Mouse (Mus musculus) myocyte (in vitro differentiated cells): ENCODE results near the gene Ucn2. TPM values are rescaled to one million over a fixed set of nuclear protein-coding genes. Genes with fewer than 3 reads are reported as not detected.
A peak's percentile ranks its signal among the peaks of the same experiment; 100 is the strongest.

Experiments
- H3K27me3 ChIP-seq: one replicate; pipeline ENCODE4 v1.6.1; 2011; ENCODE audit not compliant: control insufficient read depth, insufficient read depth, insufficient read length
- H3K36me3 ChIP-seq: one replicate; pipeline ENCODE4 v1.6.1; 2011; ENCODE audit not compliant: control insufficient read depth, insufficient read depth
- H3K4me2 ChIP-seq: one replicate; pipeline ENCODE4 v1.6.1; 2011; ENCODE audit warnings: low read depth, control low read depth
- H3K4me3 ChIP-seq: one replicate; pipeline ENCODE4 v1.5.1; 2011; ENCODE audit warnings: mild to moderate bottlenecking, control low read depth, moderate library complexity
- H3K79me2 ChIP-seq: one replicate; pipeline ENCODE4 v1.6.1; 2011; ENCODE audit not compliant: control insufficient read depth, insufficient read depth
- H3ac ChIP-seq: one replicate; pipeline ENCODE4 v1.6.1; 2011; ENCODE audit not compliant: control insufficient read depth, insufficient read length
- CEBPB ChIP-seq: IDR thresholded peaks from 2 replicates; pipeline ENCODE4 v1.6.1; 2011; ENCODE audit warnings: mild to moderate bottlenecking, moderate library complexity; ENCODE audit not compliant: poor library complexity, insufficient read depth, severe bottlenecking
- E2F4 ChIP-seq: IDR thresholded peaks from one replicate; pipeline ENCODE4 v1.6.1; 2011; ENCODE audit warnings: mild to moderate bottlenecking, control low read depth, moderate library complexity; ENCODE audit not compliant: insufficient read depth
- MAX ChIP-seq: IDR thresholded peaks from one replicate; pipeline ENCODE4 v1.6.1; 2011; ENCODE audit warnings: low read depth, mild to moderate bottlenecking, control low read depth
- MYOD1 ChIP-seq, 3 experiments: IDR thresholded peaks; one replicate each; pipeline ENCODE4 v1.6.1; 2011; ENCODE audit warnings: control low read depth in 2 of 3, low read depth in 2 of 3, mild to moderate bottlenecking in 2 of 3, moderate library complexity in 1 of 3; ENCODE audit not compliant: insufficient read length in 2 of 3, control insufficient read depth in 1 of 3
- MYOG ChIP-seq, 3 experiments: IDR thresholded peaks; one replicate each; pipeline ENCODE4 v1.6.1; 2011; ENCODE audit warnings: control low read depth in 2 of 3, low read depth in 2 of 3, mild to moderate bottlenecking in 2 of 3; ENCODE audit not compliant: insufficient read length in 2 of 3, control insufficient read depth in 1 of 3, insufficient read depth in 1 of 3
- POLR2A ChIP-seq: IDR thresholded peaks from one replicate; pipeline ENCODE4 v1.6.1; 2011; ENCODE audit warnings: low read depth, mild to moderate bottlenecking, control low read depth, moderate library complexity; ENCODE audit not compliant: insufficient read length
- POLR2AphosphoS2 ChIP-seq: IDR thresholded peaks from one replicate; pipeline ENCODE4 v1.6.1; 2011; ENCODE audit warnings: low read depth, control low read depth; ENCODE audit not compliant: insufficient read length
- REST ChIP-seq: IDR thresholded peaks from one replicate; pipeline ENCODE4 v1.6.1; 2011; ENCODE audit warnings: mild to moderate bottlenecking, control low read depth, moderate library complexity; ENCODE audit not compliant: insufficient read depth, insufficient read length
- SRF ChIP-seq: IDR thresholded peaks from one replicate; pipeline ENCODE4 v1.6.1; 2011; ENCODE audit warnings: low read depth; ENCODE audit not compliant: control insufficient read depth, insufficient read length
- TCF12 ChIP-seq: IDR thresholded peaks from one replicate; pipeline ENCODE4 v1.6.1; 2011; ENCODE audit warnings: mild to moderate bottlenecking, control low read depth; ENCODE audit not compliant: poor library complexity, insufficient read depth, severe bottlenecking
- TCF3 ChIP-seq: IDR thresholded peaks from one replicate; pipeline ENCODE4 v1.6.1; 2011; ENCODE audit warnings: low read depth, control low read depth; ENCODE audit not compliant: insufficient read length
- USF1 ChIP-seq: IDR thresholded peaks from one replicate; pipeline ENCODE4 v1.6.1; 2011; ENCODE audit warnings: low read depth, mild to moderate bottlenecking, control low read depth, moderate library complexity
- polyA plus RNA-seq: library from polyadenylated mRNA; unstranded; fragments of >200 nt; fragmentation: generic; extraction: Trizol; gene quantifications from one replicate; pipeline ENCODE4 v1.2.1, GENCODE M21; 2012; ENCODE audit warnings: missing spikeins

Ucn2 gene
- polyA plus RNA-seq, 1 experiment = 0.17 TPM

DNA sequence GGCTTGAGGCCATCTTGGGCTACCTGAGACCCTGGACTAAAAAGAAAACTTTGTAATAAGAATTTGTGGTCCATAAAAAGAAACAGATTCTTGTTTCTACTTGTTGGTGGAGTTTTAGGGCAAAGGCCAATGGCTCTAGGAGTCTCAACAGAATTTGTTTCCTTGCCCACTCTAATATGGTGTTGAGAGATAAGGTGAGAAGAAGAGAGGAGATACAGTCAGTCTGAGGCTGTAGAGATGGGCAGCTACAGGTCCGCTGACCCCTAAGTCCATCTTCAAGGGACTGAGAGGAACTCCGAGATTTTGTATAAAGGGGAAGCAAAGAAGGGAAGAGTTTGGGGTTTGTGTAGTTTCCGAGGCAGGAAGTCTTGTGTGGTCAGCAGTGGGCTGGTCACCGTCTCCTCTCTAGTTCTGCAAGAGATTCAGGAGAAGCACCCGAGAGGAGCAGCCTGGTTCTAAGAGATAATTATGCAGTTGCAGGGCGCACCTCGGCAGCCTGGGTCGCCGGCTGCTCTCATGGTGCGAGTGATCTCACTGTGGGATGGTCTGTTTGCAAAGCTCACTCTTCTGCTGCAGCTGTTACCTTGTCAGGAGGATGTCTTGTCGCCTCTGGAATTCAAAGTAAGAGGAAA lies 31.3 kb downstream of the Ucn2 start:
- H3K36me3 ChIP-seq = no peaks in the 10 kb centered on the region
- TF ChIP-seq REST = no peak
- no peak for TF ChIP-seq TCF3
- TF ChIP-seq MAX = no peak
- no peak for TF ChIP-seq SRF
- TF ChIP-seq MYOD1 (IDR thresholded peaks at IDR 0.05; ENCODE audit: control insufficient read depth in 1 of 3, insufficient read length in 2 of 3, low read depth in 2 of 3) = no peak
- TF ChIP-seq E2F4 = no peak
- no peak for TF ChIP-seq CEBPB
- TF ChIP-seq POLR2AphosphoS2 = no peak
- no peak for TF ChIP-seq POLR2A
- no peak overlapping the region for H3K4me2 ChIP-seq
- no peaks in the 10 kb centered on the region for H3K27me3 ChIP-seq
- no peak overlapping the region for H3K4me3 ChIP-seq
- no peaks in the 10 kb centered on the region for H3K79me2 ChIP-seq
- no peak overlapping the region for H3ac ChIP-seq

GRCm38 (mm10) chr9:109021428-109021827 lies 35.6 kb downstream of the Ucn2 start:
- H3K36me3 ChIP-seq = no peaks in the 10 kb centered on the region
- no peak for TF ChIP-seq MAX
- no peak for TF ChIP-seq MYOG (IDR thresholded peaks at IDR 0.05; ENCODE audit: control insufficient read depth in 1 of 3, insufficient read depth in 1 of 3, insufficient read length in 2 of 3, low read depth in 2 of 3)
- no peak for TF ChIP-seq POLR2AphosphoS2
- no peak for TF ChIP-seq E2F4
- TF ChIP-seq MYOD1 (IDR thresholded peaks at IDR 0.05; ENCODE audit: control insufficient read depth in 1 of 3, insufficient read length in 2 of 3, low read depth in 2 of 3) = no peak
- no peak for TF ChIP-seq TCF3
- no peak for TF ChIP-seq TCF12
- no peak for TF ChIP-seq POLR2A
- no peak overlapping the region for H3ac ChIP-seq
- H3K27me3 ChIP-seq = no peaks in the 10 kb centered on the region
- no peak overlapping the region for H3K4me2 ChIP-seq
- H3K4me3 ChIP-seq = no peak overlapping the region
- no peaks in the 10 kb centered on the region for H3K79me2 ChIP-seq

GRCm38 (mm10) chr9:109022866-109023685 lies 37.3 kb downstream of the Ucn2 start:
- Histone ChIP-seq H3K27me3 (no peaks in the 10 kb centered on the region), H3K36me3 (no peaks in the 10 kb centered on the region), H3K79me2 (no peaks in the 10 kb centered on the region), H3ac (no peak overlapping the region), H3K4me2 (no peak overlapping the region), H3K4me3 (no peak overlapping the region)
- TF ChIP-seq USF1 (no peak), MAX (no peak), MYOG (IDR thresholded peaks at IDR 0.05; ENCODE audit: control insufficient read depth in 1 of 3, insufficient read depth in 1 of 3, insufficient read length in 2 of 3, low read depth in 2 of 3) (no peak), E2F4 (no peak), REST (no peak), SRF (no peak), POLR2A (no peak), TCF12 (no peak), CEBPB (no peak), POLR2AphosphoS2 (no peak), MYOD1 (IDR thresholded peaks at IDR 0.05; ENCODE audit: control insufficient read depth in 1 of 3, insufficient read length in 2 of 3, low read depth in 2 of 3) (no peak), TCF3 (no peak)

- Histone ChIP-seq H3K27me3 (no peaks in the 10 kb centered on the region), H3K4me3 (no peak overlapping the region), H3K79me2 (no peaks in the 10 kb centered on the region), H3K36me3 (no peaks in the 10 kb centered on the region), H3K4me2 (no peak overlapping the region), H3ac (no peak overlapping the region)
- TF ChIP-seq SRF (no peak), USF1 (no peak), MYOD1 (IDR thresholded peaks at IDR 0.05; ENCODE audit: control insufficient read depth in 1 of 3, insufficient read length in 2 of 3, low read depth in 2 of 3) (peak in 1 of 3 experiments; percentile 18), MYOG (IDR thresholded peaks at IDR 0.05; ENCODE audit: control insufficient read depth in 1 of 3, insufficient read depth in 1 of 3, insufficient read length in 2 of 3, low read depth in 2 of 3) (peak in 1 of 3 experiments; percentile 71)
Observed at GRCm38 (mm10) chr9:109027521-109027920, 41.7 kb downstream of the Ucn2 start.

- Histone ChIP-seq H3K36me3 (no peaks in the 10 kb centered on the region), H3K27me3 (no peaks in the 10 kb centered on the region), H3K4me2 (no peak overlapping the region), H3ac (no peak overlapping the region), H3K79me2 (no peaks in the 10 kb centered on the region), H3K4me3 (no peak overlapping the region)
- TF ChIP-seq CEBPB = no peak
Observed at GRCm38 (mm10) chr9:109028421-109028820, 42.6 kb downstream of the Ucn2 start.
